Mouse (Mus musculus): ENCODE results near the gene Fmo9. TPM values are rescaled to one million over a fixed set of nuclear protein-coding genes. Genes with fewer than 3 reads are reported as not detected.

The Fmo9 gene
- 0.07 and 0.53 TPM in 2 replicates for polyA plus RNA-seq (2015; fragmentation: Nextera tagmentation; extraction: Ambion mirVana)

DNA sequence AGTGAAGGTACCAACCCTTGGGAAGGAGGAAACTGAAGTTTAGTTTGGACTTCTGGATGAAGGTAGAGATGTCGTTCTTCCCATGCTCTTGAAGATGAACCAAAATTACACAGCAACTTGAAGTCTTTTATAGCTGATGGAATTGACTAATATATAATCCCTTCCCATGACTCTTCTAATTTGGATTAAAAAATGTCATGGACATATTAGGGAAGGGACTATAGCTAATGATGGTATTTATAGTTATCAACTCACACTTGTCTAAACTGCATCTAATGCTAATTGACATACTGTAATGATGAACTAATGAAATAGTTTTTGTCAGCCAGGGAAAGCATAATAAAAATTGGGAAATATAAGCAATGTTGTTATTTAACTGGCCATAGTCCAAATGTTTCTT, at the start of gene Fmo9:
TSS of gene Fmo9 (minus strand) at position 101 of the 400 bp plus-strand sequence.
- Histone ChIP-seq H3K27ac (replicated peaks) (no peak within 1 kb of the TSS), H3K27me3 (no peaks in the 10 kb centered on the region), H3K9me3 (replicated peaks) (no peaks in the 10 kb centered on the region), H3K4me3 (replicated peaks) (no peak within 1 kb of the TSS), H3K36me3 (no peaks in the 10 kb centered on the region), H3K4me2 (replicated peaks) (no peak within 1 kb of the TSS), H3K9ac (no peak within 1 kb of the TSS), H3K4me1 (no peaks in the 10 kb centered on the region)
- ATAC-seq (ENCODE audit: insufficient number of reproducible peaks, low FRiP score, low TSS enrichment, low read depth) = no peak
- WGBS = 82% methylated on average over 1 of the region's 1 CpGs

DNA sequence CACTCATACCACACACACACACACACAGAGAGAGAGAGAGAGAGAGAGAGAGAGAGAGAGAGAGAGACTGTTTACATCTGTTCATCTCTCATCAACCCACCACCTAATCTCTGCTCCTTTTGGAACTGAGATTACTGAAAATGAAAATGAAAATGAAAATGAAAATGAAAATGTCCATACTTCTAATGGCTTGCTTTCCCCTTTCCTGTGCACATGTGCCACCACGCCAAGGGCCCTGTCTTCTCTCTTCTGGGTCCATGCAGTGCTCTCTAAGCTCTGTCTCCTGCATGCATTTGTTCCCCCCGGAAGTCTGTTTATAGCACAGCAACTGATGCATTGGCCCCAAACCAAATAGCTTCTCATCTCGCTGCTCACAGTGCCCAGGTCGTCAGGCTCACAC, 49.2 kb upstream of the Fmo9 start:
- WGBS = 78% methylated on average over 4 of the region's 4 CpGs
- no peak overlapping the region for H3K4me2 ChIP-seq (replicated peaks)
- H3K9ac ChIP-seq = no peak overlapping the region
- H3K4me1 ChIP-seq = no peaks in the 10 kb centered on the region
- H3K36me3 ChIP-seq = no peaks in the 10 kb centered on the region
- H3K9me3 ChIP-seq (replicated peaks) = no peaks in the 10 kb centered on the region
- ATAC-seq (ENCODE audit: insufficient number of reproducible peaks, low FRiP score, low TSS enrichment, low read depth) = no peak
- H3K27ac ChIP-seq (replicated peaks) = no peak overlapping the region
- no peaks in the 10 kb centered on the region for H3K27me3 ChIP-seq
- no peak overlapping the region for H3K4me3 ChIP-seq (replicated peaks)

- H3K9ac ChIP-seq = no peak overlapping the region
- H3K4me1 ChIP-seq = no peaks in the 10 kb centered on the region
- 69% methylated on average over 2 of the region's 2 CpGs for WGBS
- H3K4me3 ChIP-seq (replicated peaks) = no peak overlapping the region
- no peak for ATAC-seq (ENCODE audit: insufficient number of reproducible peaks, low FRiP score, low TSS enrichment, low read depth)
- H3K27ac ChIP-seq (replicated peaks) = no peak overlapping the region
- H3K36me3 ChIP-seq = no peaks in the 10 kb centered on the region
- H3K9me3 ChIP-seq (replicated peaks) = no peaks in the 10 kb centered on the region
- no peaks in the 10 kb centered on the region for H3K27me3 ChIP-seq
- H3K4me2 ChIP-seq (replicated peaks) = no peak overlapping the region
These were observed 48.6 kb upstream of the Fmo9 start for GRCm38 (mm10) chr1:166730215-166730614.

- no peak overlapping the region for H3K9ac ChIP-seq
- H3K4me2 ChIP-seq (replicated peaks) = no peak overlapping the region
- H3K27ac ChIP-seq (replicated peaks) = no peak overlapping the region
- H3K4me1 ChIP-seq = no peaks in the 10 kb centered on the region
- no peaks in the 10 kb centered on the region for H3K36me3 ChIP-seq
- H3K4me3 ChIP-seq (replicated peaks) = no peak overlapping the region
- whole genome bisulfite sequencing = 86% methylated on average over 7 of the region's 7 CpGs
- no peaks in the 10 kb centered on the region for H3K9me3 ChIP-seq (replicated peaks)
- no peaks in the 10 kb centered on the region for H3K27me3 ChIP-seq
- ATAC-seq (ENCODE audit: insufficient number of reproducible peaks, low FRiP score, low TSS enrichment, low read depth) = no peak
These were observed 29.2 kb upstream of the Fmo9 start for GRCm38 (mm10) chr1:166710861-166711260.

GRCm38 (mm10) chr1:166702270-166702912, 20.7 kb upstream of the Fmo9 start:
- no peak overlapping the region for H3K27ac ChIP-seq (replicated peaks)
- 69% methylated on average over 10 of the region's 10 CpGs for WGBS
- H3K27me3 ChIP-seq = no peaks in the 10 kb centered on the region
- no peak for ATAC-seq (ENCODE audit: insufficient number of reproducible peaks, low FRiP score, low TSS enrichment, low read depth)
- no peaks in the 10 kb centered on the region for H3K9me3 ChIP-seq (replicated peaks)
- no peak overlapping the region for H3K4me2 ChIP-seq (replicated peaks)
- no peaks in the 10 kb centered on the region for H3K36me3 ChIP-seq
- H3K9ac ChIP-seq = no peak overlapping the region
- H3K4me1 ChIP-seq = no peaks in the 10 kb centered on the region
- H3K4me3 ChIP-seq (replicated peaks) = no peak overlapping the region

- no peaks in the 10 kb centered on the region for H3K9me3 ChIP-seq (replicated peaks)
- no peaks in the 10 kb centered on the region for H3K36me3 ChIP-seq
- H3K27ac ChIP-seq (replicated peaks) = no peak overlapping the region
- no peak overlapping the region for H3K4me2 ChIP-seq (replicated peaks)
- WGBS = 83% methylated on average over 5 of the region's 5 CpGs
- no peak overlapping the region for H3K9ac ChIP-seq
- H3K27me3 ChIP-seq = no peaks in the 10 kb centered on the region
- no peaks in the 10 kb centered on the region for H3K4me1 ChIP-seq
- no peak for ATAC-seq (ENCODE audit: insufficient number of reproducible peaks, low FRiP score, low TSS enrichment, low read depth)
- no peak overlapping the region for H3K4me3 ChIP-seq (replicated peaks)
These were observed 12.4 kb downstream of the Fmo9 start for GRCm38 (mm10) chr1:166669264-166669663.

DNA sequence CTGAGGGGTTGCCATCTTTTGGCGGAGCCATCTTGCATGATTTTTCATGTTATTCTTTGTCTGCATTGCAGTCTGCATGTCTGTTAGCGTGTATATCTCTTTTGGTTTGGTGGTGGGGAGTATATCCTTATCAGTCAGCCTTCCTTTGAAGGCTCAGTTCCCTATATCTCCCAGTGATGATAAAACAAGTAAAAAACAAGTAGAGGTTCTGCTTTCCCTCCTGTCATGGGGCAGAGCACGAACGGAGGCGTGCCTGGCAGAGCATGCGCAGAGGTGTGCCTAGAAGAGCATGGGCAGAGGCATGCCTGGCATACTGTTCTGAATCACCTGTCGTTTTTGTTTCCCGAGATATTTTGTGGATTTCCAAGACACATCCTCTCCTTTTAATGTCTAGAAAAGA, 20.8 kb downstream of the Fmo9 start:
- H3K4me3 ChIP-seq (replicated peaks) = no peak overlapping the region
- H3K9me3 ChIP-seq (replicated peaks) = no peaks in the 10 kb centered on the region
- no peaks in the 10 kb centered on the region for H3K36me3 ChIP-seq
- no peak for ATAC-seq (ENCODE audit: insufficient number of reproducible peaks, low FRiP score, low TSS enrichment, low read depth)
- H3K4me2 ChIP-seq (replicated peaks) = no peak overlapping the region
- no peak overlapping the region for H3K9ac ChIP-seq
- H3K4me1 ChIP-seq = no peaks in the 10 kb centered on the region
- 86% methylated on average over 8 of the region's 8 CpGs for WGBS
- H3K27ac ChIP-seq (replicated peaks) = no peak overlapping the region
- no peaks in the 10 kb centered on the region for H3K27me3 ChIP-seq

DNA sequence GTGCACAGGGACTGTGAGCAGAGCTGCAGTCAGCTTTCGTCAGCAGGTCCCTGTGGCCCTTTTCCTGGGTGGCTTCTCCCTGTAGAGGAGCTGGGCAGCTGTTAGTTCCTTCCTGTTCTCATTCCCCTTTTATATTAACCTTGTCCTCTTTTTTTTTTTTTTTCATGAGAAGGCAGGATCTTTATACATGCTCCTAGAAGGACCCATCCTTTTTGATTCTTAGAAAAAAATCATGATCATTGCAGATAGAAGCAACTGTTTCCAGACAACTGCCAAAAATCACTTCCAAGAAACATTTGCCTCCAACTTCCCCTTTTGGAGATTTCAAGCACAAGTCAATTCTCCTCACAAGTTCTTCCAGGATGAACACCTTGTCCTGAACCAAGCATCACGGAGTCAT, 34.1 kb downstream of the Fmo9 start, which contains the start of gene Gm4847:
TSS of gene Gm4847 (minus strand) at position 101 of the 400 bp plus-strand sequence.
- Histone ChIP-seq H3K4me2 (replicated peaks) (no peak within 1 kb of the TSS), H3K9me3 (replicated peaks) (no peaks in the 10 kb centered on the region), H3K9ac (no peak within 1 kb of the TSS), H3K4me1 (no peaks in the 10 kb centered on the region), H3K27me3 (no peaks in the 10 kb centered on the region), H3K4me3 (replicated peaks) (no peak within 1 kb of the TSS), H3K36me3 (no peaks in the 10 kb centered on the region), H3K27ac (replicated peaks) (no peak within 1 kb of the TSS)
- 82% methylated on average over 2 of the region's 2 CpGs for WGBS
- no peak for ATAC-seq (ENCODE audit: insufficient number of reproducible peaks, low FRiP score, low TSS enrichment, low read depth)

Small RNAs within 50 kb of the gene (microRNA-seq; reads per million reads assigned to microRNA genes)
- not detected for gene Gm22992 (ENCODE audit: borderline number of aligned reads)

Other genes with a start within 250 kb of the Fmo9 start
- gene Gm4846, start 184.3 kb downstream of the Fmo9 start, polyA plus RNA-seq (2015; fragmentation: Nextera tagmentation; extraction: Ambion mirVana) = not detected in 2 replicates
- gene Gm4847, start 34.2 kb downstream of the Fmo9 start, polyA plus RNA-seq (2015; fragmentation: Nextera tagmentation; extraction: Ambion mirVana) = not detected in 2 replicates